Mouse (Mus musculus): ENCODE measurements at regions not wholly inside any gene's neighbourhood (a gene's known extent, or its start where the extent isn't known, plus 50 kb on each side); places are given as distances from the start of the nearest gene placed in this dataset.
"Not testable (repeated sequence)": the region's sequence is repeated elsewhere in the genome, so short reads cannot be mapped to it uniquely, and the experiment has no call there.

- Histone ChIP-seq H3K4me1 (ENCODE audit: control insufficient read depth, insufficient read depth, low read length) (no peaks in the 10 kb centered on the region), H3K4me2 (ENCODE audit: low read depth) (no peak overlapping the region), H3K4me3 (ENCODE audit: low read depth, low read length) (no peak overlapping the region), H3K27ac (ENCODE audit: low read depth, low read length) (no peak overlapping the region), H3K9me3 (ENCODE audit: control insufficient read depth, low read length) (no peaks in the 10 kb centered on the region), H3K9ac (ENCODE audit: low read length) (no peak overlapping the region), H3K27me3 (ENCODE audit: control insufficient read depth, insufficient read depth, low read length) (no peaks in the 10 kb centered on the region), H3K36me3 (ENCODE audit: control insufficient read depth, insufficient read depth, low read length) (no peaks in the 10 kb centered on the region)
- no peak for DNase-seq (ENCODE audit: low spot score)
- no peak for ATAC-seq (ENCODE audit: insufficient read depth, low FRiP score, low TSS enrichment)
- 58% methylated on average over 6 of the region's 6 CpGs for whole genome bisulfite sequencing
These were observed 402.2 kb downstream of the Gabrg2 start for GRCm38 (mm10) chr11:41598431-41598830.

GRCm38 (mm10) chr11:41591426-41591825, 409.2 kb downstream of the Gabrg2 start:
- not testable (repeated sequence) for ATAC-seq (ENCODE audit: insufficient read depth, low FRiP score, low TSS enrichment); H3K9me3 ChIP-seq (ENCODE audit: control insufficient read depth, low read length); H3K27ac ChIP-seq (ENCODE audit: low read depth, low read length); H3K4me1 ChIP-seq (ENCODE audit: control insufficient read depth, insufficient read depth, low read length); H3K4me2 ChIP-seq (ENCODE audit: low read depth); H3K36me3 ChIP-seq (ENCODE audit: control insufficient read depth, insufficient read depth, low read length); H3K27me3 ChIP-seq (ENCODE audit: control insufficient read depth, insufficient read depth, low read length); H3K9ac ChIP-seq (ENCODE audit: low read length); H3K4me3 ChIP-seq (ENCODE audit: low read depth, low read length); DNase-seq (ENCODE audit: low spot score)
- 77% methylated on average over 4 of the region's 4 CpGs for WGBS

Measured in neural tube, embryonic 11.5 days (tissue).